Mouse (Mus musculus) MEL-GATA-1-ER (cell line): Measurements from ENCODE around the gene Clec2g.

ENCODE experiments used
- DNase-seq: peaks from one replicate; pipeline ENCODE4 v3.0.0-alpha.2; 2012; ENCODE audit warnings: low read depth; ENCODE audit errors: extremely low read depth

Clec2g gene

GRCm38 (mm10) chr6:129012966-129013365, 78.8 kb downstream of the Clec2g start:
- no peak for DNase-seq

GRCm38 (mm10) chr6:129013762-129014276, 79.6 kb downstream of the Clec2g start:
- no peak for DNase-seq

GRCm38 (mm10) chr6:129014399-129014798, 80.2 kb downstream of the Clec2g start:
- no peak for DNase-seq

- DNase-seq, result no peak
These were observed 93.5 kb downstream of the Clec2g start for GRCm38 (mm10) chr6:129027451-129028248.

GRCm38 (mm10) chr6:129030175-129030824, 96.1 kb downstream of the Clec2g start:
- no peak for DNase-seq

GRCm38 (mm10) chr6:129030964-129031363, 96.8 kb downstream of the Clec2g start:
- DNase-seq, result no peak

GRCm38 (mm10) chr6:129033397-129033796, 99.2 kb downstream of the Clec2g start:
- no peak for DNase-seq
